Mouse (Mus musculus) lung, postnatal 0 days (tissue): ENCODE measurements around the gene Slc31a1. TPM values are rescaled to one million over a fixed set of nuclear protein-coding genes. Genes with fewer than 3 reads are reported as not detected.

Source experiments
- ATAC-seq: fragments of 200-750 bp; cut with Nextera tagmentation; 2 replicates; pipeline ENCODE4 v1.8.0; 2017; ENCODE audit warnings: moderate library complexity
- DNase-seq: peaks from one replicate; pipeline ENCODE4 v3.0.0-alpha.2; 2016; ENCODE audit warnings: low spot score
- H3K27ac ChIP-seq: fragments of 300-500 bp; sonication (generic); 2 replicates; pipeline ENCODE4 v1.5.1; 2014; ENCODE audit warnings: antibody characterized with exemption, mild to moderate bottlenecking, low read length, mixed read lengths
- H3K27me3 ChIP-seq: fragments of 300-500 bp; sonication (generic); replicated peaks from 2 replicates; pipeline ENCODE4 v1.6.1; 2014; ENCODE audit warnings: low read length, mixed read lengths; ENCODE audit not compliant: insufficient read depth
- H3K36me3 ChIP-seq: fragments of 300-500 bp; sonication (generic); 2 replicates; pipeline ENCODE4 v1.6.1; 2014; ENCODE audit warnings: low read length, mixed read lengths; ENCODE audit not compliant: insufficient read depth
- H3K4me1 ChIP-seq: fragments of 300-500 bp; sonication (generic); 2 replicates; pipeline ENCODE4 v1.6.1; 2014; ENCODE audit warnings: antibody characterized with exemption, low read depth, low read length, mixed read lengths; ENCODE audit not compliant: insufficient read depth
- H3K4me2 ChIP-seq: fragments of 300-500 bp; sonication (generic); replicated peaks from 2 replicates; pipeline ENCODE4 v1.6.1; 2014; ENCODE audit warnings: low read depth, mild to moderate bottlenecking, low read length, moderate library complexity, mixed read lengths
- H3K4me3 ChIP-seq: fragments of 300-500 bp; sonication (generic); 2 replicates; pipeline ENCODE4 v1.5.1; 2014; ENCODE audit warnings: low read depth, low read length
- H3K9ac ChIP-seq: fragments of 300-500 bp; sonication (generic); replicated peaks from 2 replicates; pipeline ENCODE4 v1.6.1; 2014; ENCODE audit warnings: low read depth, mild to moderate bottlenecking
- H3K9me3 ChIP-seq: fragments of 300-500 bp; sonication (generic); 2 replicates; pipeline ENCODE4 v1.6.1; 2016; ENCODE audit warnings: low read length, mixed read lengths
- CTCF ChIP-seq: IDR thresholded peaks from 2 replicates; pipeline ENCODE4 v1.5.1; 2016; ENCODE audit warnings: antibody characterized with exemption, mild to moderate bottlenecking
- EP300 ChIP-seq: IDR thresholded peaks from 2 replicates; pipeline ENCODE4 v1.6.1; 2016; ENCODE audit warnings: antibody characterized with exemption, mild to moderate bottlenecking, control low read depth
- WGBS: fragments of 180-500 bp; shearing (Covaris S2); extraction: QIAGEN DNeasy Blood & Tissue Kit; methylation state at CpG from one replicate; pipeline ENCODE4 v1.1.7; 2014; 5-methylcytosine and 5-hydroxymethylcytosine counted together
- polyA plus RNA-seq: library from polyadenylated mRNA; unstranded; fragments of >200 nt; fragmentation: Nextera tagmentation; extraction: Ambion mirVana; gene quantifications from 2 replicates; pipeline ENCODE4 v1.2.1, GENCODE M21; 2015

The Slc31a1 gene
- polyA plus RNA-seq, 1 experiment from 2014 or later = 61.1 TPM

DNA sequence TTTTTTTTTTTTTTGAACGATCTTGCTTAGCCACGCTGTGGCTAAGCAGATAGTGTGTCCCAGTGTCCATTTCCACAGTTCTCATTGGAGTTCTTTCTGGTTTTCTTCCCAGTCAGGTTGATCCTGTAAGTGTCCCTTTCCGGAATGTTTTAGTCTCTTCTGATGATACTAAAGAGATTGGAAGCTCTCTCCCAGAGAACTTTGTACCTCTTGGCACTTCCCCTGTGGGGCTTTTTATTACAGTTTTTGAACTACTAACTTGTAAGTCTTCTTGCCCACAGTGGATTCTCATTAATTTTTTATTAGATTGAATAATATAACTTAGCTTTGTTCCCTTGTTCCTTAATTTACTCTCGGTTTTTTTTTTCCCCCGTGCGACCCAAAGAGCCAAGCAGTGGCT lies 1.0 kb downstream of the Slc31a1 start:
- TF ChIP-seq EP300 = no peak
- no peak for TF ChIP-seq CTCF
- peak overlapping the region; percentile 85 for H3K9ac ChIP-seq
- no peaks in the 10 kb centered on the region for H3K27me3 ChIP-seq
- 0 out of 2 replicates have a peak overlapping the region, but pooled peaks have one; percentile 34 for H3K27ac ChIP-seq
- WGBS = 27% methylated on average over 6 of the region's 6 CpGs
- no peak for ATAC-seq
- H3K36me3 ChIP-seq = 0 out of 2 replicates have a peak, but pooled peaks cover 3% of the 10 kb centered on the region
- no peak for DNase-seq
- H3K4me2 ChIP-seq = peak overlapping the region; percentile 62
- peaks cover 19% of the 10 kb centered on the region for H3K4me1 ChIP-seq
- no peaks in the 10 kb centered on the region for H3K9me3 ChIP-seq
- H3K4me3 ChIP-seq = peak overlapping the region; percentile 87

DNA sequence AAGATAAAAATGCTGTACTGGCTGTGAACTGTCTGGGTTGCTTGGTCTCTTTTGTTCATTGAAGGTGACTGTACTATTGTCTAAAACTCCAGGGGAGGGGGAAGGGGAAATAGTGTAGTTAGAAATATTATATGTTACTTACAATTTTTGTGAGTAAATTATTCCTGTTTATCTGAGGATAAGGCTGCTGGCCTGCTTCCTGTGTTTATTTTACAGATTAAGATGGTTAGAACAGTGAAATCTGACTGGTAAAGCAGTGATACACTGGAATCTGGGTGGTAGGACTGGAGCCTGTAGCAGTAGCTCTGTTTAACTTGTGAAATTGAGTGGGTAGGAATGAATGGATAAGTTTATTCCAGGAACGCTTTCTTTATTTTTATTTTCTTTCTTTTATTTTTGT lies 1.5 kb downstream of the Slc31a1 start:
- TF ChIP-seq CTCF (no peak), EP300 (no peak)
- DNase-seq (no peak), ATAC-seq (no peak)
- Histone ChIP-seq H3K27me3 (no peaks in the 10 kb centered on the region), H3K9ac (peak overlapping the region; percentile 85), H3K4me3 (peak overlapping the region; percentile 87), H3K4me1 (peaks cover 19% of the 10 kb centered on the region), H3K27ac (0 out of 2 replicates have a peak overlapping the region, but pooled peaks have one; percentile 34), H3K4me2 (peak overlapping the region; percentile 62), H3K36me3 (0 out of 2 replicates have a peak, but pooled peaks cover 3% of the 10 kb centered on the region), H3K9me3 (no peaks in the 10 kb centered on the region)
- WGBS = 42% methylated on average over 1 of the region's 1 CpGs

DNA sequence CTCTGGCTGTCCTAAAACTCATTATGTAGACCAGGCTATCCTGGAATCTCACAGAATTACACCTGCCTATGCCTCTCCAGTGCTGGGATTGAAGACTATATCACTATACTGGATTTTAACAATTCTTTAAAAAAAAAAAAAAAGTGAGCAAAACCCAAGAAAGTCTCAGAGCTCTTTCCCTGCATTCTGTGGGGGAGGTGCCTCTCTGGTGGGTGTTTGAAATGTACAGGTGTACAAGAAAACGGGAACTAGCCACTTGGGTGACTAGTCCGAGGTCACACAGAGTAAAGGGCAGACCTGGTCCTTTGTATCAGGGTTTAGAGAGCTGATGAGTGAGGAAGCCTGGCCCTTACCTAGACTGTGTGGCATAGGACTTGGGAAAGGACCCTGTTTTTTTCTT lies 1.9 kb downstream of the Slc31a1 start:
- 57% methylated on average over 2 of the region's 2 CpGs for WGBS
- no peak for ATAC-seq
- H3K36me3 ChIP-seq = 0 out of 2 replicates have a peak, but pooled peaks cover 3% of the 10 kb centered on the region
- H3K4me3 ChIP-seq = no peak overlapping the region
- no peaks in the 10 kb centered on the region for H3K9me3 ChIP-seq
- TF ChIP-seq EP300 (no peak), CTCF (no peak)
- no peak overlapping the region for H3K27ac ChIP-seq
- H3K9ac ChIP-seq = no peak overlapping the region
- no peak for DNase-seq
- H3K27me3 ChIP-seq = no peaks in the 10 kb centered on the region
- peaks cover 19% of the 10 kb centered on the region for H3K4me1 ChIP-seq
- H3K4me2 ChIP-seq = peak overlapping the region; percentile 25; the same call in 1 of the 2 replicates

DNA sequence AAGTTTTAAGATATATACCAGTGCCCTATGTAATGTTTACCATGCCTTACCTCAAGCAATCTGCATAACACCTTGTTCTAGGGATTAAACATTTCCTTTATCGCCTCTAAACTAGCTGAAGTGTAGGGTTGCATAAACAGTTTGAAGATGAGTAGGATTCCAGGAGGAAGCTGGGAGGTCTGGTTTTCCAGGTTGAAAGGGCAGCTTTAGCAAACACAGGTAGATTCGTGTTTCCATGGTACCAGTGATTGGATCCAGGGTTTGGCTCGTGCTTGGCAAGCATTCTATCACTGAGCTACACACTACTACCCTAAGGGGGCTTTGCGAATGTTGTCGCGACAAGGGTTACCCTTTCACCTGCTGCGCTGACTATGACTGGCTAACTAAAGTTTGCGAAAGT lies 3.8 kb downstream of the Slc31a1 start:
- 66% methylated on average over 8 of the region's 8 CpGs for WGBS
- DNase-seq = no peak
- TF ChIP-seq EP300 (0 out of 2 replicates have a peak, but pooled peaks have one; percentile 9), CTCF (no peak)
- Histone ChIP-seq H3K9me3 (no peaks in the 10 kb centered on the region), H3K27me3 (no peaks in the 10 kb centered on the region), H3K9ac (no peak overlapping the region), H3K4me3 (no peak overlapping the region), H3K27ac (no peak overlapping the region), H3K4me1 (peaks cover 13% of the 10 kb centered on the region), H3K4me2 (no peak overlapping the region), H3K36me3 (0 out of 2 replicates have a peak, but pooled peaks cover 3% of the 10 kb centered on the region)
- ATAC-seq = no peak

DNA sequence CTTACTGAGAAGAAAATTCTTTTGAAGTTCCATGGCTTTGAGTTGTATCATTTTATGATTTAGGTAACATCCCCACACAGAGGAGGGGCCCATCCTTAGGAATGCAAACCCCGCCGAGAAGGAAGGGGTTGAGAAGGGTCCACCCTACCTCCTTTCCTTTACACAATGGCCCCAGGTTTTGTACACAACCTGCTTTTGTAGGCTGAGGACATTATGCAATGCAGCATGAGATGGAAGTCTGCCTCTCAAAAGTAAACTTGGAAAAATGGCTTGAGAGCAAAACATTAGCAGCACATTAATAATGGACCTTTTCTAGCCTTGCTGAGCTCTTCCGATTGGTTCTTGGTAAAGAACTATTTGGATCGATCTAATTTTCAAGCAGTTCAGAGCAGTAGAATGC lies 5.8 kb downstream of the Slc31a1 start:
- no peaks in the 10 kb centered on the region for H3K9me3 ChIP-seq
- DNase-seq = no peak
- peaks cover 9% of the 10 kb centered on the region for H3K4me1 ChIP-seq
- WGBS = 59% methylated on average over 4 of the region's 4 CpGs
- no peak for TF ChIP-seq CTCF
- no peak for TF ChIP-seq EP300
- ATAC-seq = peak; percentile 52; the same call in 1 of the 2 replicates
- H3K36me3 ChIP-seq = 0 out of 2 replicates have a peak, but pooled peaks cover 3% of the 10 kb centered on the region
- H3K27ac ChIP-seq = peak overlapping the region; percentile 26; the same call in 1 of the 2 replicates
- no peak overlapping the region for H3K4me3 ChIP-seq
- no peak overlapping the region for H3K9ac ChIP-seq
- no peaks in the 10 kb centered on the region for H3K27me3 ChIP-seq
- H3K4me2 ChIP-seq = no peak overlapping the region

DNA sequence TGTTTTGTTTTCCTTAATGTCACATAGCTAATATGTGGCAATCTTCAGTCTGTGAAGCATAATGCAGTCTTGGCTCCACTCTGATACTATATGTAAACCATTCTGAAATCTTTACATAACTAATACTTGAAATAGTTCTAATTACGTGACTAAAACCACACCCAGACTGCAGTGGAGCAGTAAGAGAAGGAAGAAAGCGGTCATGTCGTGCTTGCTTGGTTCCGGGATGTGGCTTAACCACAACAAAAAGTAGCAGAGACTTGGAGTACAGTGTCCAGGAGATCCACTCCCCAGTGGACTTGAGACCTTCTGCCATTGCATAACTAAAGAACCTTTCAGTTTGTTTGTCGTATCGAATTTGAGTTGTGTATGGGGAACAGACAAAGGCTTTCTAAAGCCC lies 7.1 kb downstream of the Slc31a1 start:
- Histone ChIP-seq H3K36me3 (0 out of 2 replicates have a peak, but pooled peaks cover 3% of the 10 kb centered on the region), H3K9me3 (no peaks in the 10 kb centered on the region), H3K4me1 (peaks cover 9% of the 10 kb centered on the region), H3K9ac (no peak overlapping the region), H3K27ac (peak overlapping the region; percentile 64), H3K27me3 (no peaks in the 10 kb centered on the region), H3K4me3 (no peak overlapping the region), H3K4me2 (no peak overlapping the region)
- no peak for TF ChIP-seq EP300
- no peak for TF ChIP-seq CTCF
- DNase-seq (peak; percentile 79), ATAC-seq (peak; percentile 67)
- 45% methylated on average over 6 of the region's 6 CpGs for WGBS

DNA sequence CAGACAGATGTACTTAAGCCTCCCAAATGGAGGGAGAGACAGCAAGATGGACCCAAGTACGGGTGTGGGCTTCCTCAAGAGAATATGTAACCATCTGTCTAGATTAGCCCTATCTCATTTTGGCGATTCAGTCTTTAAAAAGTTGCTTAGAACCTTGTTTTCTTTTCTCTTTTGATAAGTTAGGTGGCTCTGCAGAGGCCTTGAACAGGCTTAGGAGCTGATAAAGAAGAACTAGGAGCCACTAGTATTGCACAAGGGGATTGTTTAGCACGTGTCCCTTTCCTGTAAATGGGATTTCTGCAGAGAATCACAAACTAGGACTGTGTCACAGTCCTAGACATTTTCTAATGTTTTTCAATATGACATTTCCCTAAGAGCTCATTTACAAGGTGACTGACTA lies 8.6 kb downstream of the Slc31a1 start:
- DNase-seq (no peak), ATAC-seq (no peak)
- peaks cover 9% of the 10 kb centered on the region for H3K4me1 ChIP-seq
- no peaks in the 10 kb centered on the region for H3K27me3 ChIP-seq
- H3K9ac ChIP-seq = no peak overlapping the region
- 44% methylated on average over 3 of the region's 3 CpGs for WGBS
- no peak overlapping the region for H3K4me2 ChIP-seq
- no peak overlapping the region for H3K27ac ChIP-seq
- H3K9me3 ChIP-seq = no peaks in the 10 kb centered on the region
- no peak for TF ChIP-seq EP300
- no peak for TF ChIP-seq CTCF
- H3K36me3 ChIP-seq = 0 out of 2 replicates have a peak, but pooled peaks cover 3% of the 10 kb centered on the region
- no peak overlapping the region for H3K4me3 ChIP-seq
